Mouse (Mus musculus) heart, adult 18-20 months (tissue): Measurements from ENCODE around the gene Tmem141. TPM values are rescaled to one million over a fixed set of nuclear protein-coding genes. Genes with fewer than 3 reads are reported as not detected.
A peak's percentile ranks its signal among the peaks of the same experiment; 100 is the strongest.

Experiments used
- DNase-seq, 2 experiments: peaks; one replicate each; pipeline ENCODE4 v3.0.0; 2021 to 2022; ENCODE audit warnings: mixed read lengths in 1 of 2
- total RNA-seq, 2 experiments: library from RNA; stranded (reverse); gene quantifications; 2 replicates each; pipeline ENCODE4 v1.2.3; 2021

Tmem141 gene
- total RNA-seq, 2 experiments from 2014 or later, result 33.9 to 37.9 TPM

- peak; percentile 92 to 93 for DNase-seq
Measured at GRCm38 (mm10) chr2:25607761-25608622, 13.8 kb downstream of the Tmem141 start, which contains the start of gene Rabl6. Gene Rabl6, minus strand, starts transcription at chr2:25608521.

GRCm38 (mm10) chr2:25602526-25602925 lies 19.3 kb downstream of the Tmem141 start:
- DNase-seq, result no peak

- DNase-seq, result no peak
Measured at GRCm38 (mm10) chr2:25600037-25600436, 21.8 kb downstream of the Tmem141 start.

- no peak for DNase-seq
Measured at GRCm38 (mm10) chr2:25598749-25599148, 23.1 kb downstream of the Tmem141 start.

GRCm38 (mm10) chr2:25596765-25597510 lies 24.9 kb downstream of the Tmem141 start:
- DNase-seq, result no peak

GRCm38 (mm10) chr2:25591863-25592262 lies 29.9 kb downstream of the Tmem141 start:
- DNase-seq, result peak in 1 of 2 experiments; percentile 44

- DNase-seq, result no peak
Measured at GRCm38 (mm10) chr2:25588227-25588907, 33.4 kb downstream of the Tmem141 start.

GRCm38 (mm10) chr2:25587290-25587689 lies 34.5 kb downstream of the Tmem141 start:
- no peak for DNase-seq

- DNase-seq, result no peak
Measured at GRCm38 (mm10) chr2:25585601-25586000, 36.2 kb downstream of the Tmem141 start.

GRCm38 (mm10) chr2:25584856-25585255 lies 36.9 kb downstream of the Tmem141 start:
- no peak for DNase-seq

GRCm38 (mm10) chr2:25584152-25584551 lies 37.7 kb downstream of the Tmem141 start:
- DNase-seq, result no peak

GRCm38 (mm10) chr2:25583571-25583970 lies 38.2 kb downstream of the Tmem141 start:
- DNase-seq, result no peak

- DNase-seq, result peak in 1 of 2 experiments; percentile 53
Measured at GRCm38 (mm10) chr2:25583120-25583481, 38.7 kb downstream of the Tmem141 start.

- DNase-seq, result no peak
Measured at GRCm38 (mm10) chr2:25582466-25583119, 39.2 kb downstream of the Tmem141 start.

- DNase-seq, result no peak
Measured at GRCm38 (mm10) chr2:25581901-25582301, 39.9 kb downstream of the Tmem141 start.

- peak; percentile 62 to 74 for DNase-seq
Measured at GRCm38 (mm10) chr2:25581294-25581864, 40.4 kb downstream of the Tmem141 start, which contains the start of gene Ajm1. Gene Ajm1, minus strand, starts transcription at chr2:25581757.

- no peak for DNase-seq
Measured at GRCm38 (mm10) chr2:25580621-25581101, 41.1 kb downstream of the Tmem141 start.

GRCm38 (mm10) chr2:25579737-25580460 lies 41.9 kb downstream of the Tmem141 start:
- DNase-seq, result no peak

GRCm38 (mm10) chr2:25578796-25579736 lies 42.7 kb downstream of the Tmem141 start:
- no peak for DNase-seq
